Mouse (Mus musculus) hindbrain, embryonic 10.5 days (tissue): Measurements from ENCODE around the gene Xrra1. TPM values are rescaled to one million over a fixed set of nuclear protein-coding genes. Genes with fewer than 3 reads are reported as not detected.
A peak's percentile ranks its signal among the peaks of the same experiment; 100 is the strongest.

ENCODE experiments used
- DNase-seq: peaks from one replicate; pipeline ENCODE4 v3.0.0-alpha.2; 2017; ENCODE audit warnings: low spot score
- H3K27ac ChIP-seq: fragments of 300-500 bp; sonication (generic); 2 replicates; pipeline ENCODE4 v1.5.1; 2016; ENCODE audit warnings: mild to moderate bottlenecking, moderate library complexity
- H3K27me3 ChIP-seq: fragments of 300-500 bp; sonication (generic); 2 replicates; pipeline ENCODE4 v1.6.1; 2016; ENCODE audit warnings: mild to moderate bottlenecking; ENCODE audit not compliant: poor library complexity, insufficient read depth, severe bottlenecking
- H3K36me3 ChIP-seq: fragments of 300-500 bp; sonication (generic); 2 replicates; pipeline ENCODE4 v1.6.1; 2016; ENCODE audit warnings: mild to moderate bottlenecking, moderate library complexity
- H3K4me1 ChIP-seq: fragments of 300-500 bp; sonication (generic); replicated peaks from 2 replicates; pipeline ENCODE4 v1.6.1; 2016; ENCODE audit warnings: mild to moderate bottlenecking
- H3K4me3 ChIP-seq: fragments of 300-500 bp; sonication (generic); 2 replicates; pipeline ENCODE4 v1.5.1; 2016; ENCODE audit warnings: mild to moderate bottlenecking, moderate library complexity
- H3K9me3 ChIP-seq: fragments of 300-500 bp; sonication (generic); 2 replicates; pipeline ENCODE4 v1.6.1; 2016; ENCODE audit warnings: mild to moderate bottlenecking, moderate library complexity
- WGBS: fragments of 180-500 bp; shearing (Covaris S2); methylation state at CpG from one replicate; pipeline ENCODE4 v1.1.7; 2016; 5-methylcytosine and 5-hydroxymethylcytosine counted together
- polyA plus RNA-seq: library from polyadenylated mRNA; unstranded; fragments of >200 nt; fragmentation: Nextera tagmentation; extraction: Ambion mirVana; gene quantifications from 2 replicates; pipeline ENCODE4 v1.2.1, GENCODE M21; 2016

The Xrra1 gene
- polyA plus RNA-seq, 1 experiment from 2014 or later = 0.68 TPM

GRCm38 (mm10) chr7:99889175-99889880 is 30.4 kb downstream of the Xrra1 start:
- Histone ChIP-seq H3K9me3 (no peaks in the 10 kb centered on the region), H3K4me1 (peaks cover 32% of the 10 kb centered on the region), H3K4me3 (no peak overlapping the region), H3K27me3 (no peaks in the 10 kb centered on the region), H3K27ac (no peak overlapping the region), H3K36me3 (no peaks in the 10 kb centered on the region)
- 47% methylated on average over 10 of the region's 10 CpGs for WGBS
- peak; percentile 32 for DNase-seq

- Histone ChIP-seq H3K36me3 (no peaks in the 10 kb centered on the region), H3K27me3 (no peaks in the 10 kb centered on the region), H3K9me3 (no peaks in the 10 kb centered on the region), H3K4me1 (peaks cover 32% of the 10 kb centered on the region), H3K27ac (peak overlapping the region; percentile 41; the same call in 1 of the 2 replicates), H3K4me3 (no peak overlapping the region)
- WGBS = 70% methylated on average over 3 of the region's 3 CpGs
- DNase-seq = no peak
Observed at GRCm38 (mm10) chr7:99890168-99890755, 31.3 kb downstream of the Xrra1 start.

- no peak overlapping the region for H3K27ac ChIP-seq
- H3K4me1 ChIP-seq = peaks cover 29% of the 10 kb centered on the region
- WGBS = 70% methylated on average over 3 of the region's 3 CpGs
- H3K9me3 ChIP-seq = no peaks in the 10 kb centered on the region
- no peak overlapping the region for H3K4me3 ChIP-seq
- no peaks in the 10 kb centered on the region for H3K36me3 ChIP-seq
- no peaks in the 10 kb centered on the region for H3K27me3 ChIP-seq
- DNase-seq = no peak
Observed at GRCm38 (mm10) chr7:99891471-99891870, 32.6 kb downstream of the Xrra1 start.

GRCm38 (mm10) chr7:99892351-99892750 is 33.4 kb downstream of the Xrra1 start:
- 89% methylated on average over 2 of the region's 2 CpGs for WGBS
- H3K27ac ChIP-seq = no peak overlapping the region

GRCm38 (mm10) chr7:99893967-99894366 is 35.1 kb downstream of the Xrra1 start:
- Histone ChIP-seq H3K4me3 (no peak overlapping the region), H3K4me1 (peaks cover 29% of the 10 kb centered on the region), H3K36me3 (no peaks in the 10 kb centered on the region), H3K9me3 (no peaks in the 10 kb centered on the region), H3K27ac (no peak overlapping the region), H3K27me3 (no peaks in the 10 kb centered on the region)
- DNase-seq = no peak
- WGBS = 74% methylated on average over 3 of the region's 3 CpGs

More at GRCm38 (mm10) chr7:99892351-99892750, 33.4 kb downstream of the Xrra1 start:
- no peak for DNase-seq
- peaks cover 29% of the 10 kb centered on the region for H3K4me1 ChIP-seq
- H3K9me3 ChIP-seq = no peaks in the 10 kb centered on the region
- H3K27me3 ChIP-seq = no peaks in the 10 kb centered on the region
- no peaks in the 10 kb centered on the region for H3K36me3 ChIP-seq
- no peak overlapping the region for H3K4me3 ChIP-seq

GRCm38 (mm10) chr7:99894478-99894877 is 35.6 kb downstream of the Xrra1 start:
- Histone ChIP-seq H3K4me3 (no peak overlapping the region), H3K27ac (no peak overlapping the region), H3K36me3 (no peaks in the 10 kb centered on the region), H3K4me1 (peaks cover 25% of the 10 kb centered on the region), H3K27me3 (no peaks in the 10 kb centered on the region), H3K9me3 (no peaks in the 10 kb centered on the region)
- WGBS = 86% methylated on average over 6 of the region's 6 CpGs
- DNase-seq = no peak

- Histone ChIP-seq H3K4me3 (no peak overlapping the region), H3K27me3 (no peaks in the 10 kb centered on the region), H3K27ac (no peak overlapping the region), H3K4me1 (peaks cover 17% of the 10 kb centered on the region), H3K36me3 (no peaks in the 10 kb centered on the region), H3K9me3 (no peaks in the 10 kb centered on the region)
- no peak for DNase-seq
- 82% methylated on average over 4 of the region's 4 CpGs for WGBS
Observed at GRCm38 (mm10) chr7:99896905-99897304, 38.0 kb downstream of the Xrra1 start.

- Histone ChIP-seq H3K27ac (no peak overlapping the region), H3K27me3 (no peaks in the 10 kb centered on the region), H3K36me3 (no peaks in the 10 kb centered on the region), H3K4me3 (no peak overlapping the region), H3K9me3 (no peaks in the 10 kb centered on the region), H3K4me1 (0 out of 2 replicates have a peak, but pooled peaks cover 5% of the 10 kb centered on the region)
- DNase-seq = no peak
- WGBS = 76% methylated on average over 4 of the region's 4 CpGs
Observed at GRCm38 (mm10) chr7:99902208-99902607, 43.3 kb downstream of the Xrra1 start.

- H3K36me3 ChIP-seq = no peaks in the 10 kb centered on the region
- no peak overlapping the region for H3K27ac ChIP-seq
- H3K4me1 ChIP-seq = 0 out of 2 replicates have a peak, but pooled peaks cover 5% of the 10 kb centered on the region
- no peaks in the 10 kb centered on the region for H3K27me3 ChIP-seq
- no peak overlapping the region for H3K4me3 ChIP-seq
- no peaks in the 10 kb centered on the region for H3K9me3 ChIP-seq
- 87% methylated on average over 11 of the region's 11 CpGs for WGBS
- DNase-seq = no peak
Observed at GRCm38 (mm10) chr7:99902918-99903665, 44.2 kb downstream of the Xrra1 start.

GRCm38 (mm10) chr7:99904421-99905005 is 45.6 kb downstream of the Xrra1 start:
- 81% methylated on average over 3 of the region's 3 CpGs for WGBS

GRCm38 (mm10) chr7:99906346-99906745 is 47.4 kb downstream of the Xrra1 start:
- Histone ChIP-seq H3K4me1 (0 out of 2 replicates have a peak, but pooled peaks cover 5% of the 10 kb centered on the region), H3K27me3 (no peaks in the 10 kb centered on the region), H3K36me3 (no peaks in the 10 kb centered on the region), H3K4me3 (no peak overlapping the region), H3K9me3 (peaks cover 5% of the 10 kb centered on the region; the same call in 1 of the 2 replicates), H3K27ac (no peak overlapping the region)
- 89% methylated on average over 3 of the region's 3 CpGs for WGBS
- no peak for DNase-seq

More at GRCm38 (mm10) chr7:99904421-99905005, 45.6 kb downstream of the Xrra1 start:
- H3K27ac ChIP-seq = no peak overlapping the region
- H3K4me3 ChIP-seq = no peak overlapping the region
- H3K27me3 ChIP-seq = no peaks in the 10 kb centered on the region
- H3K4me1 ChIP-seq = 0 out of 2 replicates have a peak, but pooled peaks cover 5% of the 10 kb centered on the region
- no peaks in the 10 kb centered on the region for H3K36me3 ChIP-seq
- no peak for DNase-seq
- no peaks in the 10 kb centered on the region for H3K9me3 ChIP-seq

GRCm38 (mm10) chr7:99907463-99907862 is 48.5 kb downstream of the Xrra1 start:
- 80% methylated on average over 3 of the region's 3 CpGs for WGBS
- no peak overlapping the region for H3K4me3 ChIP-seq
- H3K27me3 ChIP-seq = no peaks in the 10 kb centered on the region
- no peak overlapping the region for H3K27ac ChIP-seq
- peaks cover 5% of the 10 kb centered on the region; the same call in 1 of the 2 replicates for H3K9me3 ChIP-seq
- 0 out of 2 replicates have a peak, but pooled peaks cover 5% of the 10 kb centered on the region for H3K4me1 ChIP-seq
- H3K36me3 ChIP-seq = no peaks in the 10 kb centered on the region
- DNase-seq = no peak
